Mouse (Mus musculus) lung, embryonic 15.5 days (tissue): Measurements from ENCODE around the gene Usp22. TPM values are rescaled to one million over a fixed set of nuclear protein-coding genes. Genes with fewer than 3 reads are reported as not detected.

ENCODE experiments used
- ATAC-seq: fragments of 200-750 bp; cut with Nextera tagmentation; 2 replicates; pipeline ENCODE4 v1.8.0; 2017; ENCODE audit warnings: moderate number of reproducible peaks, borderline replicate concordance; ENCODE audit not compliant: low FRiP score, low TSS enrichment; ENCODE audit errors: extremely low read depth
- H3K27ac ChIP-seq: fragments of 300-500 bp; sonication (generic); 2 replicates; pipeline ENCODE4 v1.5.1; 2015; ENCODE audit warnings: moderate library complexity, mild to moderate bottlenecking, inconsistent platforms
- H3K27me3 ChIP-seq: fragments of 300-500 bp; sonication (generic); 2 replicates; pipeline ENCODE4 v1.6.1; 2015; ENCODE audit warnings: inconsistent platforms
- H3K36me3 ChIP-seq: fragments of 300-500 bp; sonication (generic); 2 replicates; pipeline ENCODE4 v1.6.1; 2015; ENCODE audit warnings: inconsistent platforms
- H3K4me1 ChIP-seq: fragments of 300-500 bp; sonication (generic); 2 replicates; pipeline ENCODE4 v1.6.1; 2015; ENCODE audit warnings: inconsistent platforms
- H3K4me2 ChIP-seq: fragments of 300-500 bp; sonication (generic); 2 replicates; pipeline ENCODE4 v1.6.1; 2015; ENCODE audit warnings: inconsistent platforms, mild to moderate bottlenecking, moderate library complexity
- H3K4me3 ChIP-seq: fragments of 300-500 bp; sonication (generic); 2 replicates; pipeline ENCODE4 v1.5.1; 2015; ENCODE audit warnings: mild to moderate bottlenecking, inconsistent platforms
- H3K9ac ChIP-seq: fragments of 300-500 bp; sonication (generic); 2 replicates; pipeline ENCODE4 v1.6.1; 2015; ENCODE audit warnings: inconsistent platforms
- H3K9me3 ChIP-seq: fragments of 300-500 bp; sonication (generic); 2 replicates; pipeline ENCODE4 v1.6.1; 2016; ENCODE audit warnings: inconsistent platforms
- WGBS: fragments of 180-500 bp; shearing (Covaris S2); methylation state at CpG from one replicate; pipeline ENCODE4 v1.1.7; 2015; 5-methylcytosine and 5-hydroxymethylcytosine counted together
- polyA plus RNA-seq: library from polyadenylated mRNA; unstranded; fragments of >200 nt; fragmentation: Nextera tagmentation; extraction: Ambion mirVana; gene quantifications from 2 replicates; pipeline ENCODE4 v1.2.1, GENCODE M21; 2015

Usp22 gene
- 109 and 113 TPM in 2 replicates for polyA plus RNA-seq

GRCm38 (mm10) chr11:61174821-61175658 is at the start of gene Usp22:
Gene Usp22 (minus strand): TSS chr11:61175055.
- Histone ChIP-seq H3K36me3 (no peaks in the 10 kb centered on the region), H3K27me3 (no peaks in the 10 kb centered on the region), H3K4me1 (peaks cover 14% of the 10 kb centered on the region), H3K4me2 (peak within 1 kb of the TSS; percentile 65), H3K9me3 (no peaks in the 10 kb centered on the region), H3K9ac (peak within 1 kb of the TSS; percentile 95), H3K4me3 (peak within 1 kb of the TSS; percentile 89), H3K27ac (peak within 1 kb of the TSS; percentile 97)
- WGBS: under 1% methylated on average over 69 of the region's 69 CpGs
- ATAC-seq: peak; percentile 98

- H3K4me1 ChIP-seq: peaks cover 8% of the 10 kb centered on the region; the same call in 1 of the 2 replicates
- ATAC-seq: no peak
- no peak overlapping the region for H3K4me2 ChIP-seq
- whole genome bisulfite sequencing: 64% methylated on average over 6 of the region's 6 CpGs
- no peaks in the 10 kb centered on the region for H3K36me3 ChIP-seq
- H3K9me3 ChIP-seq: no peaks in the 10 kb centered on the region
- H3K27me3 ChIP-seq: no peaks in the 10 kb centered on the region
- no peak overlapping the region for H3K9ac ChIP-seq
- H3K27ac ChIP-seq: no peak overlapping the region
- H3K4me3 ChIP-seq: no peak overlapping the region
Observed at GRCm38 (mm10) chr11:61224234-61224744, 49.4 kb upstream of the Usp22 start.

GRCm38 (mm10) chr11:61222971-61223745 is 48.3 kb upstream of the Usp22 start:
- ATAC-seq: no peak
- Histone ChIP-seq H3K9ac (no peak overlapping the region), H3K36me3 (no peaks in the 10 kb centered on the region), H3K4me3 (no peak overlapping the region), H3K4me2 (no peak overlapping the region), H3K27ac (no peak overlapping the region), H3K4me1 (peaks cover 8% of the 10 kb centered on the region; the same call in 1 of the 2 replicates), H3K9me3 (no peaks in the 10 kb centered on the region), H3K27me3 (no peaks in the 10 kb centered on the region)
- 83% methylated on average over 9 of the region's 9 CpGs for WGBS

- Histone ChIP-seq H3K9me3 (no peaks in the 10 kb centered on the region), H3K36me3 (no peaks in the 10 kb centered on the region), H3K27me3 (no peaks in the 10 kb centered on the region), H3K27ac (no peak overlapping the region), H3K4me2 (no peak overlapping the region), H3K4me1 (peaks cover 8% of the 10 kb centered on the region; the same call in 1 of the 2 replicates), H3K4me3 (no peak overlapping the region), H3K9ac (no peak overlapping the region)
- 72% methylated on average over 1 of the region's 1 CpGs for WGBS
- no peak for ATAC-seq
Observed at GRCm38 (mm10) chr11:61222007-61222406, 47.2 kb upstream of the Usp22 start.

- H3K9ac ChIP-seq: no peak overlapping the region
- WGBS: 45% methylated on average over 9 of the region's 9 CpGs
Observed at GRCm38 (mm10) chr11:61220156-61220881, 45.5 kb upstream of the Usp22 start.

GRCm38 (mm10) chr11:61215936-61216335 is 41.1 kb upstream of the Usp22 start:
- WGBS: 74% methylated on average over 3 of the region's 3 CpGs
- H3K9me3 ChIP-seq: no peaks in the 10 kb centered on the region
- H3K27me3 ChIP-seq: peaks cover 23% of the 10 kb centered on the region
- no peak overlapping the region for H3K27ac ChIP-seq
- no peak overlapping the region for H3K9ac ChIP-seq
- ATAC-seq: no peak
- H3K4me2 ChIP-seq: no peak overlapping the region
- H3K4me3 ChIP-seq: no peak overlapping the region
- H3K4me1 ChIP-seq: no peaks in the 10 kb centered on the region
- H3K36me3 ChIP-seq: no peaks in the 10 kb centered on the region

More at GRCm38 (mm10) chr11:61220156-61220881, 45.5 kb upstream of the Usp22 start:
- Histone ChIP-seq H3K4me2 (no peak overlapping the region), H3K36me3 (no peaks in the 10 kb centered on the region), H3K27me3 (no peaks in the 10 kb centered on the region), H3K4me1 (no peaks in the 10 kb centered on the region), H3K27ac (no peak overlapping the region), H3K4me3 (no peak overlapping the region), H3K9me3 (no peaks in the 10 kb centered on the region)
- ATAC-seq: no peak

- WGBS: 31% methylated on average over 20 of the region's 20 CpGs
- H3K27ac ChIP-seq: no peak overlapping the region
Observed at GRCm38 (mm10) chr11:61212102-61212501, 37.2 kb upstream of the Usp22 start.

GRCm38 (mm10) chr11:61208316-61208715 is 33.5 kb upstream of the Usp22 start:
- Histone ChIP-seq H3K9ac (no peak overlapping the region), H3K9me3 (no peaks in the 10 kb centered on the region), H3K36me3 (no peaks in the 10 kb centered on the region), H3K4me2 (no peak overlapping the region), H3K4me1 (peaks cover 7% of the 10 kb centered on the region; the same call in 1 of the 2 replicates), H3K4me3 (no peak overlapping the region), H3K27me3 (peaks cover 24% of the 10 kb centered on the region), H3K27ac (no peak overlapping the region)
- no peak for ATAC-seq
- 61% methylated on average over 10 of the region's 10 CpGs for WGBS

More at GRCm38 (mm10) chr11:61212102-61212501, 37.2 kb upstream of the Usp22 start:
- Histone ChIP-seq H3K9ac (no peak overlapping the region), H3K4me2 (no peak overlapping the region), H3K9me3 (no peaks in the 10 kb centered on the region), H3K4me1 (peaks cover 7% of the 10 kb centered on the region; the same call in 1 of the 2 replicates), H3K4me3 (no peak overlapping the region), H3K27me3 (peaks cover 24% of the 10 kb centered on the region), H3K36me3 (no peaks in the 10 kb centered on the region)
- ATAC-seq: no peak

- Histone ChIP-seq H3K4me2 (no peak within 1 kb of the TSS), H3K27me3 (peaks cover 18% of the 10 kb centered on the region), H3K36me3 (no peaks in the 10 kb centered on the region), H3K27ac (no peak within 1 kb of the TSS), H3K9ac (no peak within 1 kb of the TSS), H3K4me1 (peaks cover 7% of the 10 kb centered on the region; the same call in 1 of the 2 replicates), H3K9me3 (no peaks in the 10 kb centered on the region), H3K4me3 (no peak within 1 kb of the TSS)
- ATAC-seq: no peak
- WGBS: 58% methylated on average over 10 of the region's 10 CpGs
Observed at GRCm38 (mm10) chr11:61207487-61208246, 32.8 kb upstream of the Usp22 start, which contains the start of gene Aldh3a1. Gene Aldh3a1 (plus strand): TSS chr11:61207537.

GRCm38 (mm10) chr11:61206136-61206535 is 31.3 kb upstream of the Usp22 start:
- ATAC-seq: no peak
- no peaks in the 10 kb centered on the region for H3K9me3 ChIP-seq
- peaks cover 7% of the 10 kb centered on the region; the same call in 1 of the 2 replicates for H3K4me1 ChIP-seq
- H3K27ac ChIP-seq: no peak overlapping the region
- no peak overlapping the region for H3K4me3 ChIP-seq
- peaks cover 2% of the 10 kb centered on the region; the same call in 1 of the 2 replicates for H3K27me3 ChIP-seq
- WGBS: 91% methylated on average over 3 of the region's 3 CpGs
- no peak overlapping the region for H3K4me2 ChIP-seq
- H3K9ac ChIP-seq: no peak overlapping the region
- H3K36me3 ChIP-seq: no peaks in the 10 kb centered on the region
